Mouse (Mus musculus): ENCODE data around the gene Tmem210.

Gene Tmem210

DNA sequence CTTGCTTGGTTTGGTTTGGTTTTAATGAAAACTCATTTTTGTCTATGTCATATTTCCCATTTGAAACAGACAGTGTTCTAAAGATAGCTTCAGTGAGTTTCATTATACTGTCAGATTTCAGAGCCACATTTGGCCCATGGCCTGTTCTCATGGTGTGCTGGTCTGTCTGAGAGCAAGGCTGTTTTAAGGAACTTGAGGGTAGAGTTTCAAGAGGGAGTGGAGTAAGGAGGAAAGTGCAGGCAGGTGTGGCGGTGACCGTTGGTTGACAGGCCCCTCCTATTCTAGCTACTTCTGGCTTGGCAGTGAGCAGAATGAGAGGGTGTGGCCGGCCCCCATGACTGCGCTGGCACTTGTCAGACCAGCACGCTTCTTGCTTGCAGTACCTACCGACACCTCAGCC lies 50.4 kb downstream of the Tmem210 start:
- no peak for DNase-seq (ENCODE audit: extremely low read depth, insufficient read length, low spot score)

Measured in 3134 (cell line).